Mouse (Mus musculus) lung, postnatal 0 days (tissue): Measurements from ENCODE around the gene Zar1l. TPM values are rescaled to one million over a fixed set of nuclear protein-coding genes. Genes with fewer than 3 reads are reported as not detected.

Source experiments
- ATAC-seq: fragments of 200-750 bp; cut with Nextera tagmentation; 2 replicates; pipeline ENCODE4 v1.8.0; 2017; ENCODE audit warnings: moderate library complexity
- DNase-seq: peaks from one replicate; pipeline ENCODE4 v3.0.0-alpha.2; 2016; ENCODE audit warnings: low spot score
- H3K27ac ChIP-seq: fragments of 300-500 bp; sonication (generic); 2 replicates; pipeline ENCODE4 v1.5.1; 2014; ENCODE audit warnings: antibody characterized with exemption, mild to moderate bottlenecking, low read length, mixed read lengths
- H3K27me3 ChIP-seq: fragments of 300-500 bp; sonication (generic); replicated peaks from 2 replicates; pipeline ENCODE4 v1.6.1; 2014; ENCODE audit warnings: low read length, mixed read lengths; ENCODE audit not compliant: insufficient read depth
- H3K36me3 ChIP-seq: fragments of 300-500 bp; sonication (generic); 2 replicates; pipeline ENCODE4 v1.6.1; 2014; ENCODE audit warnings: low read length, mixed read lengths; ENCODE audit not compliant: insufficient read depth
- H3K4me1 ChIP-seq: fragments of 300-500 bp; sonication (generic); 2 replicates; pipeline ENCODE4 v1.6.1; 2014; ENCODE audit warnings: antibody characterized with exemption, low read depth, low read length, mixed read lengths; ENCODE audit not compliant: insufficient read depth
- H3K4me2 ChIP-seq: fragments of 300-500 bp; sonication (generic); replicated peaks from 2 replicates; pipeline ENCODE4 v1.6.1; 2014; ENCODE audit warnings: low read depth, mild to moderate bottlenecking, low read length, moderate library complexity, mixed read lengths
- H3K4me3 ChIP-seq: fragments of 300-500 bp; sonication (generic); 2 replicates; pipeline ENCODE4 v1.5.1; 2014; ENCODE audit warnings: low read depth, low read length
- H3K9ac ChIP-seq: fragments of 300-500 bp; sonication (generic); replicated peaks from 2 replicates; pipeline ENCODE4 v1.6.1; 2014; ENCODE audit warnings: low read depth, mild to moderate bottlenecking
- H3K9me3 ChIP-seq: fragments of 300-500 bp; sonication (generic); 2 replicates; pipeline ENCODE4 v1.6.1; 2016; ENCODE audit warnings: low read length, mixed read lengths
- CTCF ChIP-seq: IDR thresholded peaks from 2 replicates; pipeline ENCODE4 v1.5.1; 2016; ENCODE audit warnings: antibody characterized with exemption, mild to moderate bottlenecking
- EP300 ChIP-seq: IDR thresholded peaks from 2 replicates; pipeline ENCODE4 v1.6.1; 2016; ENCODE audit warnings: antibody characterized with exemption, mild to moderate bottlenecking, control low read depth
- WGBS: fragments of 180-500 bp; shearing (Covaris S2); extraction: QIAGEN DNeasy Blood & Tissue Kit; methylation state at CpG from one replicate; pipeline ENCODE4 v1.1.7; 2014; 5-methylcytosine and 5-hydroxymethylcytosine counted together
- polyA plus RNA-seq: library from polyadenylated mRNA; unstranded; fragments of >200 nt; fragmentation: Nextera tagmentation; extraction: Ambion mirVana; gene quantifications from 2 replicates; pipeline ENCODE4 v1.2.1, GENCODE M21; 2015

The Zar1l gene
- polyA plus RNA-seq, 1 experiment from 2014 or later, result not detected

DNA sequence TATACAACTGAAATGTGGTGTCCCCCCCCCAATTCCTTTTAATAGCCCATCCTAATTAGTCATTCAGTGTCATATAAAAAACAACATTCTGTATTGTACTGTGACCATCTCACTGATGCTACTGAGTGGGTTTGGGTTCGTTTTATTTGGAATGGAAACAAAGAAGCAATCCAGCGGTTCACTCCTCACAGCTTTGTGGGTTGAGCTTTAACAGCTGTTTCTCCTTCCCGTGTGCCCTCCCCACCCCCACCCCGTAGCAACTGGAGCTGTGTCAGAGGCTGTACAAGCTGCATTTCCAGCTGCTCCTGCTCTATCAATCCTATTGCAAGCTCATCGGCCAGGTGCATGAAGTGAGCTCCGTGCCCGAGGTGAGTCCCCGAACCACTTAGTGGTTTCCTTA, 27.1 kb downstream of the Zar1l start:
- Histone ChIP-seq H3K27me3 (no peaks in the 10 kb centered on the region), H3K4me1 (no peaks in the 10 kb centered on the region), H3K27ac (no peak overlapping the region), H3K9me3 (no peaks in the 10 kb centered on the region), H3K36me3 (no peaks in the 10 kb centered on the region), H3K4me2 (no peak overlapping the region), H3K4me3 (no peak overlapping the region), H3K9ac (no peak overlapping the region)
- WGBS, result 53% methylated on average over 8 of the region's 8 CpGs
- DNase-seq (peak; percentile 24), ATAC-seq (no peak)
- TF ChIP-seq CTCF, result no peak
- TF ChIP-seq EP300, result no peak

DNA sequence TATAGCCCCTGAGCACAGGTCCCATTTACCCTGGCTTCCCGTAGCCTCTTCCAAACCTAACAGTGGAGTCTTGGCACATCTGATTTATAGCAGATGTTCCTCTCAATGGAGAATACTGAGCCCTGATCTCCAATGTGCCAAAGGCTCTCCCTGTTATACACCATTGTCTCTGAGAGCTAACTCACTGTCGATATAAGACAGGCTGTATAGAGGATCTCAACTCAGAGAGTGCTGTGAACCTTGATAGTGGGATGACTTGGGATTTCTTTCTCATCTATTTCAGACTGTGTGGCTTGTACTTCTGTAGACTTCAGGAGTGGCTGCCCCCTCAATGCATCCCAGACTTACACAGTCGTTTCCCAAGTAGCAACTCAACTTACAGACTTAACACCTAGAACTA, 27.7 kb downstream of the Zar1l start:
- H3K27me3 ChIP-seq, result no peaks in the 10 kb centered on the region
- H3K9ac ChIP-seq, result no peak overlapping the region
- H3K4me2 ChIP-seq, result no peak overlapping the region
- H3K27ac ChIP-seq, result no peak overlapping the region
- no peak overlapping the region for H3K4me3 ChIP-seq
- no peak for ATAC-seq
- 70% methylated on average over 3 of the region's 3 CpGs for WGBS
- DNase-seq, result no peak
- no peaks in the 10 kb centered on the region for H3K4me1 ChIP-seq
- no peaks in the 10 kb centered on the region for H3K9me3 ChIP-seq
- no peak for TF ChIP-seq EP300
- no peaks in the 10 kb centered on the region for H3K36me3 ChIP-seq

DNA sequence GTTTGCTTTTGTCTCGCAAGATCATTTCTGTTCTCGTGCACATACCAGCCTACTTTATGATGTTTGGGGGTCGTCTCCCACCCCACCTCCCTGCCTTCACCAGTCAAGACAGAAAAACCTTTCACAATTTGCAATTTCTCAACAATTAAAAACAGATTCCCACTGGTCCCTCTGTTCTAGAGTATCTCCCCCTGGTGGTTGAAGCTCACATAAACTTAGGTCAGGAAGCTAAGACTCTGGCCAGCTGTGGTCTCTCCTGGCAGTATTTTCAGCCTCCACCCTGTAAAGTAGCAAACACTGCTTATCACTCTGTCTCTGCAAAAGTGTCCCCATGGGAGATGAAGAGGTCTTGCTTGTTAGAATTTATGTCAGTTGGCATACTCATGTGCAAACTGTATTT, 32.8 kb downstream of the Zar1l start:
- H3K4me3 ChIP-seq, result no peak overlapping the region
- H3K36me3 ChIP-seq, result no peaks in the 10 kb centered on the region
- DNase-seq (peak; percentile 77), ATAC-seq (no peak)
- WGBS, result 60% methylated on average over 3 of the region's 3 CpGs
- H3K27me3 ChIP-seq, result no peaks in the 10 kb centered on the region
- H3K27ac ChIP-seq, result no peak overlapping the region
- TF ChIP-seq EP300, result no peak
- peak; percentile 79 for TF ChIP-seq CTCF
- H3K4me2 ChIP-seq, result no peak overlapping the region
- no peak overlapping the region for H3K9ac ChIP-seq
- no peaks in the 10 kb centered on the region for H3K4me1 ChIP-seq
- no peaks in the 10 kb centered on the region for H3K9me3 ChIP-seq

DNA sequence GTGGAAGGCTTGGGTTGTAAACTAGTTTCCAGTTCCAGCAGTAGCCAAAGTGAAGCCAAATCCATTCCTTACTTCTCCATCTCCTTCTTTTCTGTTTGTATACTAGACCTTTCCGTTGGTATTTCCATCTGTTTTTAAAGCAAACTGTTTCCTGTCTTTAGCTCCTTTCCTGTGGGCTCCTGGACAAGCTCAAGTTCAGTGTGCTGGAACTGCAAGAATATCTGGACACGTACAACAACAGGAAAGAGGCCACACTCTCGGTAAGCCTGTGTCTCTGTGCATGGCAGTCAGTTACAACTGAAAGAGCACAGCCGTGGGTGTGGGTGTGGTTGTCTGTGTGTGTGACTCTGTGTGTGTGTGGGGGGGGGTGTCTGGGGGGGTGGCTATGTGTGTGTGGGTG, 39.4 kb downstream of the Zar1l start:
- no peak overlapping the region for H3K4me3 ChIP-seq
- no peak overlapping the region for H3K9ac ChIP-seq
- H3K4me2 ChIP-seq, result no peak overlapping the region
- H3K27ac ChIP-seq, result no peak overlapping the region
- TF ChIP-seq CTCF, result no peak
- TF ChIP-seq EP300, result peak; percentile 44; the same call in 1 of the 2 replicates
- no peaks in the 10 kb centered on the region for H3K36me3 ChIP-seq
- peak; percentile 56 for ATAC-seq
- H3K9me3 ChIP-seq, result no peaks in the 10 kb centered on the region
- no peaks in the 10 kb centered on the region for H3K4me1 ChIP-seq
- WGBS, result 50% methylated on average over 4 of the region's 4 CpGs
- DNase-seq, result peak; percentile 15
- no peaks in the 10 kb centered on the region for H3K27me3 ChIP-seq

DNA sequence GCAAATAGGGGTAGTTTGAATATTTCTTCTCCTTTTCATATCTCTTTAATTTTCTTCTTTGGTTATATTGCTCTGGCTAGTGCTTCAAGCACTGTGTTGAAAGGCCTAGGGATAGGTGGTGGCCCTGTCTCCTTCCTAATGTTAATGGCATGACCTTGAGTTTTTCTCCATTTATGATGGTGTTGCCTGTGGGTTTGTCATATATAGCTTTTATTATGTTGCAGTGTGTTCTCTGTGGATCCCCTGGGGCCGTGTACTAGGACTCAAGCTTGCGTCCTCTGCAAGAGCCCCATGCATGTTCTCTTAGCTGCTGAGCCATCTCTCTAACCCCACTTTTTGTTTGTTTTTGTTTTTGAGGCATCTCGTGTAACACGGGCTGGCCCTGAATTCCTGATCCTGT, 40.6 kb downstream of the Zar1l start:
- no peak overlapping the region for H3K4me3 ChIP-seq
- TF ChIP-seq CTCF (no peak), EP300 (no peak)
- H3K36me3 ChIP-seq, result peaks cover 8% of the 10 kb centered on the region; the same call in 1 of the 2 replicates
- no peak overlapping the region for H3K4me2 ChIP-seq
- no peaks in the 10 kb centered on the region for H3K9me3 ChIP-seq
- DNase-seq, result no peak
- no peak overlapping the region for H3K27ac ChIP-seq
- H3K4me1 ChIP-seq, result no peaks in the 10 kb centered on the region
- no peaks in the 10 kb centered on the region for H3K27me3 ChIP-seq
- ATAC-seq, result no peak
- H3K9ac ChIP-seq, result no peak overlapping the region
- 60% methylated on average over 4 of the region's 4 CpGs for WGBS

DNA sequence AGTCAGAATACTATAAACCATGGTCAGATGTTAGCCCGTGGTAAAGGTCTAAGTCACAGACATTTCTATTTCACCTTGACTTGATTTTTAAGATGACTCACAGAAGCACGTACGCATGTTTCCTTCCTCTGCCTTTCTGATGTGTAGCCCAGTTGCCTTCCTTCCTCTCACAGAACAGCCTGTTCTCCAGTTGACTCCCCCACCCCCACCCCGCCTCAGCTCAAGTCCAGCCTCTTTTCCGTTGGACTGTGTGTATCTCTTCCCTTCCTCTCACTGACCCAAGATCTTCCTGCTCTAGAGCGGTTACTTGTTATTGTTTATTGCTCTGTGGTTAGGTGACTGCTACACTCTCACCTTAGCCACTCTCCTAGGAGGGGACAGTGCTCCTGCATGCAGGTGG, 49.5 kb downstream of the Zar1l start:
- peak; percentile 58 for ATAC-seq
- Histone ChIP-seq H3K4me1 (peaks cover 4% of the 10 kb centered on the region; the same call in 1 of the 2 replicates), H3K9me3 (no peaks in the 10 kb centered on the region), H3K9ac (no peak overlapping the region), H3K4me3 (no peak overlapping the region), H3K27ac (peak overlapping the region; percentile 65), H3K36me3 (peaks cover 10% of the 10 kb centered on the region; the same call in 1 of the 2 replicates), H3K4me2 (no peak overlapping the region), H3K27me3 (no peaks in the 10 kb centered on the region)
- TF ChIP-seq EP300, result peak; percentile 99
- no peak for TF ChIP-seq CTCF
- DNase-seq, result peak; percentile 51
- WGBS, result 35% methylated on average over 6 of the region's 6 CpGs

DNA sequence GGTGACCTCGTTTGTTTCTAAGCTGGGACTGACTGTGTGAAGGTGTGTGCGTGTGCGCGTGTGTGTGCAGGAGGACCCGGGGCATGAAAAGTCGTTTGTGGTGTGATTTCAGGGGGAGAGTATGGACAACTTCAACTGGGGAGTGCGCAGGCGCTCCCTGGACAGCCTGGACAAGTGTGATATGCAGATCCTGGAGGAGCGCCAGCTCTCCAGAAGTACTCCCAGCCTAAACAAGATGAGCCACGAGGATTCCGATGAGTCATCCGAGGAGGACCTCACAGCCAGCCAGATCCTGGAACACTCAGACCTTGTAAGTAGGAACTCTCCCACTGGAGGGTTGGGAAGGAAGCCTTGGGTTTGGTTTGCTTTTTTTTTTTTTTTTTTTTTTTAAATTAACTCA, 51.8 kb downstream of the Zar1l start:
- peak overlapping the region; percentile 76 for H3K27ac ChIP-seq
- 24% methylated on average over 12 of the region's 12 CpGs for whole genome bisulfite sequencing
- H3K9ac ChIP-seq, result no peak overlapping the region
- DNase-seq, result peak; percentile 99
- no peaks in the 10 kb centered on the region for H3K9me3 ChIP-seq
- TF ChIP-seq EP300 (peak; percentile 95), CTCF (no peak)
- H3K4me2 ChIP-seq, result peak overlapping the region; percentile 32; the same call in 1 of the 2 replicates
- no peaks in the 10 kb centered on the region for H3K27me3 ChIP-seq
- ATAC-seq, result peak; percentile 96
- H3K4me1 ChIP-seq, result peaks cover 4% of the 10 kb centered on the region; the same call in 1 of the 2 replicates
- H3K36me3 ChIP-seq, result no peaks in the 10 kb centered on the region
- H3K4me3 ChIP-seq, result no peak overlapping the region
